Mouse (Mus musculus) retina, embryonic 14.5 days (tissue): Measurements from ENCODE around the gene Tnrc18.

Experiments used
- DNase-seq: peaks from one replicate; pipeline ENCODE4 v3.0.0-alpha.2; 2015; ENCODE audit warnings: low spot score

Gene Tnrc18

DNA sequence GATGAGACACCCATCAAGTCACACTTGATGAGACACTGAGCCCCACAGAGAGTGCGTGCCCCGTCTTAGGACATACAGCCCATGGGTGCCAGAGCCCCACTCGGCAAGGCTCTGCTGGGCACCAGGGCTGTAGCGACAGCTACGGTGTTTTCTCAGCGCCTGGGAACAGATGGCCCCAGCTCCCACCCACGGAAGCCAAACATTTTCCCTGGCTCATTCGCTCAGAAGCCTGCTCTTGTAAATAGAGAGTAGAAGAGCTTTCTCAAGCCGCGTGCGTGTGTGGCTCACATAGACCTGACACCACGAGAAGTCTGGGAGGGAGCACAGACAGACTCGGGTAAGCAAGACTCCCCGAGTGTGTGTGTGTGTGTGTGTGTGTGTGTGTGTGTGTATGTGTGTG is 125.2 kb downstream of the Tnrc18 start, which contains the start of gene Slc29a4:
Gene Slc29a4, plus strand, starts transcription at position 265 of the 400 bp plus-strand sequence.
- DNase-seq = no peak

- DNase-seq = no peak
Observed at GRCm38 (mm10) chr5:142690343-142690742, 127.1 kb downstream of the Tnrc18 start.

GRCm38 (mm10) chr5:142688866-142689265 is 128.6 kb downstream of the Tnrc18 start:
- peak; percentile 32 for DNase-seq

DNA sequence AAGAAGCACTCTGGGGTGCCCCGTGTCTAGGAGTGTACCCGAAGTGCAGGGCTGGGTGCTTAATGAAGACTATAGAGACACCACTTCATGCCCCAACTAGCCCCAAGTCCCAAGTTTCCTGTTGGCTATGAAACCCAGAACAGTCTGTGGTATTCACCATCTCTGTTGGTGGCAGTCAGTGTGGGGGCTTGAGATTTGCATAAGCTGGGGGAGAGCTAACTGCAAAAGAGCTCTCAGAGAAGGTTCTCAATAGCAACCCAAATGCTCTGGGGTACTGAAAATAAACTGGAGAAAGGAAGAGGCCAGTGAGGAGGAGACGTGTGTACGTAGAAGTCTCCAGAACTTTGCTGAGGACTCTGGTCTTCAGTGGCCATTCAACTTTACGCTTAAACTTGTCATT is 134.9 kb downstream of the Tnrc18 start:
- DNase-seq = no peak

DNA sequence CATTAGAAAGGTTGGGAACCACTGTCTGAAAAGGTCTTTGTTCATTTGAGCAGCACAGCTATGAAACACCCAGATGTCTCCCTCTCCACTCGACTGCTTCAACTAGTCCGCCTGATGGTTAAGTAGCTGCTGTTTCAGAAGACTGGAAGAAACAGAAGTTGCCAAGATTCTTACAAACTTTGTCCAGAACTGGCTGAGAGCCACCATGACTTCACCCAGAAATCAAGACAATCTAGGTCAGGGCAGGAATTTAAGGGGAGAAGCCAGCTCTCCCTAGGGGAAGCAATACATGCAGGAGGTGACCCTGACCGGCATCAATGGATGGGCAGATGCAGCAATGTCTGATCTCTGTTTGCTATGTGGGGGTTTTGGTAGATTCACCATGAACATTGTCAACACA is 135.6 kb downstream of the Tnrc18 start:
- DNase-seq = no peak

- DNase-seq = no peak
Observed at GRCm38 (mm10) chr5:142679065-142679464, 138.4 kb downstream of the Tnrc18 start.

GRCm38 (mm10) chr5:142678141-142678571 is 139.3 kb downstream of the Tnrc18 start:
- peak; percentile 67 for DNase-seq
